Mouse (Mus musculus) induced T-regulatory cell, adult 2 months (primary cell): ENCODE data around the gene Kcnmb4.

Source experiments
- DNase-seq: peaks from one replicate; pipeline ENCODE4 v3.0.0-alpha.2; 2012; ENCODE audit warnings: low read depth

Kcnmb4 gene

DNA sequence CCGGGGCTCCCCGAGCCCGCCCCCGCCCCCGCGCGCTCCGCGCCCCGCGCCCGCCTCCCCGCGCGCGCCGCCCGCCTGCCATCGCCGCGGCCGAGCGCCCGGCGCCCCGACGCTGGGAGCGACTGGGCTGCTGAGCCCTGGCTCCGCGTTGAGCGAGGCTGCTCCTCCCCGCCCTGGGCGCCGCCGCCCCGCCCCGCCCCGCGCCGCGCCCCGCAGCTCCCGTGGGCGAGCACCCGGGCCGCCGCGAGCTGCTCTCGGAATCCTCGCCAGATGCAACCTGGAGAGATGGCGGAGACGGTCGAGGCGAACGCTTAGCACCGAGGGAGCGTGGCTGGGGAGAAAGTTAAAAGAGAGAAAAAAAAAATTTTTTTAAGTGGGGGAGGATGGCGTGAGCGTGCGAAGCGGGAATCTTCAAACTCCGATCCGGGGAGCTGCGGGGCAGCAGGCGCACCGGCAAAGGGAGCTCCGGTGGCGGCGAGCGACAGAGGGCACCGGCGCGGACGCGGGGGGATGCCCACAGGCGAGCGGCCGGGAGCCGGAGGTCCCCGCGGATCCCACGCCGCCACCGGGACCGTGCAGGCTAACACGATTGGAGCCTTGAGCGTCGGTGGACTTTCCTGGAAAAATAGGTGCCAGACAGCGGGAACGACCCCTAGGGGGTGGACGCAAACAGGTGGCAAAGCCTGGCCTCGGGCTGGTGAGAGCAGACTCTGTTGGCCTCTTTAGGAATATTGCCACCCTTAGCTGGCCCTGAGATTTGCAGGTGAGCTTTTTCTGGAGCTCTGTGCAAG is at the start of gene Kcnmb4:
Gene Kcnmb4, minus strand, starts transcription at position 120 of the 791 bp plus-strand sequence.
- DNase-seq: peak; percentile 66

DNA sequence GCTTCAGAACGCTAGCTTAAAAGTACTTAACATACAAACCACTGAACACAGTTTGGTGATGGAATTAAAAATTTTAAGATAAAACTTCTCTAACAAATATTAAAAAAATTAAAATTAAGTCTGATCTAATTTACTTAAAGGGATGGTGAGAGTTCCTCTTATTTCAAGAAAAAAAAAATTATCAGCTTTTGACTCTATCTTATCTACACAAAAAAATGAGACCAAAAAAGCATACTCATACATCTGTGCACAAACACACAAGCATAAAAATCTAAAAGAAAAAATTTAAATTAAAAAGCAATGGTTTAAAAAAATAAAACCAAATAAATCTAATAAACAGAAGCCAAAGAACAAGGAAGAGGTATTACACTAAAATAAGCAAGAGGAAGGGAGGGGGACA is 45.9 kb upstream of the Kcnmb4 start:
- no peak for DNase-seq

GRCm38 (mm10) chr10:116515590-116515989 is 41.9 kb upstream of the Kcnmb4 start:
- DNase-seq: no peak

DNA sequence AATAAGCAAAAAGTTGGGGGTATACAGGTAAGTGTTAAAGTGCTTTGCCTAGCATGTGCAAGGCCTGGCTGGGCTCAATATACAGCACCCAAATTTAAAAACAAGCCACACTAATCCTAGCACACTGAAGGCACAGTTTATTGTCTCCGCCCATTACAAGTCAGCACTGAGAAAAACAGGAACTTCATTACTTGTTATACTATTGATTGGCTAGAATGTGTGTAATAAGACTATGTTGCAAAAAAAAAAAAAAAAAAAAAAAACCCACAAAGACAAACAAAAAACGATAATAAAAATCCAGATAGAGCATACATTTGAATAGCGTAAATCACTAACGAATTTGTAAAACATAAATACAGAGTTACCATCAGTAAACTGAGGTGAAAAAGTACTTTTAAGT is 41.5 kb upstream of the Kcnmb4 start:
- no peak for DNase-seq

DNA sequence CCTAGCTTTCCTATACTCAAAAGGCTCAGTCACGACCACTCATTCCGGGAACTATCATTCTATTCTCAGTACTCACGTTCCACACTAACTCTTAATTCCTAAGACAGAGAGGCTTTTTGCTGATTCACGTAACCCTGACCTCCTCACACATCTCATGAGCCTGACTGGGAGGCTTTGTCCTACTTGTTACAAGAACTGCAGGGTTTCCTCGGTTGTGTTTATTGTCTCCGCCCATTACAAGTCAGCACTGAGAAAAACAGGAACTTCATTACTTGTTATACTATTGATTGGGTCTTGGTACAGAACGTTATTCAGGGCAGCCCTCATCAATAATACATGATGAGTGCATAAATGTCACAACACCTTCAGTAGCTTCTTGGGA is 39.6 kb upstream of the Kcnmb4 start:
- peak; percentile 17 for DNase-seq

GRCm38 (mm10) chr10:116512521-116513253 is 39.0 kb upstream of the Kcnmb4 start:
- no peak for DNase-seq

- no peak for DNase-seq
These were observed 31.8 kb upstream of the Kcnmb4 start for GRCm38 (mm10) chr10:116505303-116506014.

DNA sequence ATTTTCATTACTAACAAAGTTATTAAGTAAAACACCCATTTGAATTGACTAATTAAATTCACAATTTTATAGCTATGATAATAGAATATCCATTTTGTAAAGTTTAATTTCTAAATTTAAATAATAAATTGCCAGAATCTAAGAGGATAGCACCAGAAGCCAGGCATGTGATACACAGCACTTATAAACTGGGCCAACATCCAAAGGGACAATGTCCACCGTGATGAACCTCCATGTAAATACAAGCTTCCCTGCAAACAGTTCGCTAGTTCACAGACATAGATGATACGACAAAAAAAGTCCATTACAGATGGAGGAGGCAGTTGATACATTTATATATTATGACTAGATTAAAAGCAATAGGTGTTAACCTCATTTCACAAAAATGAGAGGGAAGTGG is 19.1 kb upstream of the Kcnmb4 start:
- no peak for DNase-seq

- DNase-seq: peak; percentile 61
These were observed 13.4 kb upstream of the Kcnmb4 start for GRCm38 (mm10) chr10:116486895-116487747.

DNA sequence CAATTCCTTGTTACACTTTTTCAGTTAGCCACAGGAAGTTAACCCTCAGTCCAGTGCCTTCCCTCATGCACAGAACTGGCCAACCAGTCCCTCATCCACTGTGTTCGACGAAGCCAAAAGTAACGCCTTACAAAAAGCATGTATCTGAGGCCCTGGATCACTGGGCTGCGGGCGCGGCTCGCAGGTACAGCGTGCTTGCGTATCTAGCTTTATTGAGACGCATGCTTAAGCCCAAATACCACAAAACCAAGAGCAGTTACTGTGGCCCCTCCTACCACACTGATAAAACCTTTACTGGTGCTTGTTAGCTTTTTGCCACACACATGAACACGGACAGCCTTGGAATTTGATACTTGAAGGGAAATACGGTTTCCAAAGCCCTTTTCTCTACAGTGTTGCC is 8.2 kb upstream of the Kcnmb4 start:
- no peak for DNase-seq

DNA sequence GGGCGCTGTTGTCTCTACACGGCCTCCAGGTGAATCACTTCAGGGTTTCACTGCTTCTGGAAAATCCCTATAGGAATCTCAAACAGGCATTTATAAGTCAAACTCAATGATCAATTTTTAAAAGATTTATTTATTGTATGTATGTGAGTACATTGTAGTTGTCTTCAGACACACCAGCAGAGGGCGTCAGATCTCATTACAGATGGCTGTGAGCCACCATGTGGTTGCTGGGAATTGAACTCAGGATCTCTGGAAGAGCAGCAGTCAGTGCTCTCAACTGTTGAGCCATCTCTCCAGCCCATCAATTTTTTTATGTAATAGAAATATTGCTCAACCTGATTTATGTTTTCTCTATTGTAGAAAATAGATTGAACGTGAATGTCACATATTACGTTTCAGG is 7.3 kb upstream of the Kcnmb4 start:
- no peak for DNase-seq

GRCm38 (mm10) chr10:116476559-116476958 is 2.9 kb upstream of the Kcnmb4 start:
- peak; percentile 32 for DNase-seq

DNA sequence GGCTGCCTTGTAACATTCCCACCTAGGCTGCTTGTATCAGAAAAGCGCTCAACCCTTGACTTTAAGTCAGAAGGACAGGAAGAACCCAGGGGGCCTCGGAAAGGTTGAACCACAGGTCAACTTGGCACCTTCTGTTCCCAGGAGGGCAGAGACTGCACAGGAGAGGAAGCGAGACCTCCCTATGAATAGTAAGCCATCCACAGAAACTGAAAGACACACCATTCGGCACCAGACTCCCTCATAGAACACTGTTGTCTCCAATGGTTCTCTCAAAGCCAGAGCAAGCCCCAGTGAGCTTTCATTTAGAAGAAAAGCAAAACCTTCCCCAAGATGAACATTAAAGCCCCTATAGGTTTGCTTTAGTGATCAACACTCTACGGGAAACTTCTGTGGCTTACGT is 2.0 kb upstream of the Kcnmb4 start:
- DNase-seq: peak; percentile 39

DNA sequence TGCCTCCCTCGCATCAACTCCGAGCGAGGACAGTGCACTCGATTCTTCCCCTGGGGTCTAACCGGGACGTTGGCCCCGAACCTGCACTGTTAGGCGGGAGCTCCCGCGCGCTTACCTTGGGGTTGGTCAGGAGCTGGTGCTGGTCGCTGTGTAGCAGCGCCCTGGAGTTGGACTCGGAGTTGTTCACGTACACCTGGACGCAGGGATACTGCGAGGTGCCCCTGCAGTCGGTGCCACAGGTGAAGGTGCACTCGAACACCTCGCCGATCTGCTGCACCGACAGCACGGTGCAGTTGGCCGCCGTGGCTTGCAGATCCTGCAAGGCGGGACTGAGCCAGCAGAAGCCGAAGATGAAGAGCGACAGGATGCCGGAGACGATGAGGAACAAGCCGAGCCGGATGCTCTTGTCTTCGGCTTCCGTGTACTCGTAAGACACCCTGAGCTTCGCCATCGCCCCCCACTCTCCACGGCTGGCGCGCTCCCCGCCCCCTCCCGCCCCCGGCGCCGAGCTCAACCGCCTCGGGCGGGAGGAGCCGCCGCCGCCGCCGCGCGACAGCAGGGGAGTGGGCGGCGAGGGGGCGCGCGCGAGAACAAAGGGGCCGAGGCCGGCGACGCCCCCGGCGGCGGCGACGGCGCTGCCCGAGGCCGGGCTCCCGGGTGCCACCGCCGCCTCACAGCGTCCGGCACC is 463 bp downstream of the Kcnmb4 start:
- DNase-seq: peak; percentile 78

DNA sequence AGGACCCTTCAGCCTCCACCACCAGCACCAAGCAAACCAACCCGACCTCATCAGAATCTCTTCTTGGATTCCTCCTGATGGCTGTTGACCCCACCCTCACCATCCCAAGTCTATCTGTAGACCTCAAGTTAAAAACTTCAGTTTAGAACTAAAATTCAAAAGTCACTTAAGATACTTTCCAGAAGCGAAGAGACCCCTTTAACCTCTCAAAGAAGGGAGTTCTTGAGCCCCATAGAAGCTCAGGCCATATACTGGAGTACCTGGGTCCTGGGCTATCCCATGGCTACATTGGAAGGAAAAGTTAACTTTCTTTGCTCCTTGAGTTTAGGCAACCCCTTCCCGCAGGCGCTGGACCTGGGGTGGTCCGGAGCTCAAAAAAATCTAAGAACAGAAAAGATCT is 1.1 kb downstream of the Kcnmb4 start:
- DNase-seq: no peak

DNA sequence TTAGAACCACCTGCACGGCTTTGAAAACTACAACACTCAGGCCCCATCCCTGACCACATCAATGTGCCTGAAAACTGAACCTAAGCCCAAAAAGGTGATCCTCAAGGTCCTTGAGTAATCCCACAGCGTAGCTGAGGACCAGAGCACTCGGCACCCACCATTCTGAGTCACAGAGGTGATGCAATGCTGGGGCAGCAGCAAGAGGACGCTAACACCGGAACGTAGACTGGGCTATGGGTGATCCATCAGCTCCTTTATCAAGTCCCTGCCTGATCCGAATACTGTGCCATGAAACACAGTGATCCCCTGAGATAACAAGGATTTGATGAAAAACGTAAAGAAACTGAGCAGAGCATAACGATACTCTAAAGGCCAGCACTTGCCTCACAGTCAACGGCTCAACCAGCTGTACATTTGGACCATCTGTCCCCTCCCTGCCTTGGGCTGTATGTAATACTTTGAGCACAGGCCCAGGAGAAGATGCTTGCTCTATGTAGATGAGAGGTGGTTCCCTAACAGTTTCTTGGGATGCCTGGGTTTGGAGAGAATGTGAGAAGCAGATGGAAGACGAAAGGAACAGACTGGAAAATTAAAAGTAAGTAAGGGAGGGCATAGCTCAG is 3.3 kb downstream of the Kcnmb4 start:
- DNase-seq: no peak

DNA sequence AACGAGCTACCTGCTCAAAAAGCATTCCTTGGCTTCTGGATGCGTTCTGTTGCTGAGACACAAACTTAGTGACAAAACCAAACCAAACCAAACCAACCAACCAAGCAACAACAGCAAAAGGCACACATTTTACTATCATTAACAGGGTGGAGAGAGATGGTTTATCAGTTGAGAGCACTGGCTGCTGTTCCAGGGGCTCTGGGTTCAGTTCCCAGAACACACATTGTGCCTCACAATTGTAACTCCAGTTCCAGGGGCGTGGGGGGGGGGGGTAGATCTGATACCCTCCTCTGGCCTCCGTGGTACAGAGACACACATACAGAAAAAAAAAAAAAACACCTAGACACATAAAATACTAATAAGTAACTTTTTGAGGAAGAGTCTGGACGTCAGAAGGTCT is 5.6 kb downstream of the Kcnmb4 start:
- DNase-seq: no peak

DNA sequence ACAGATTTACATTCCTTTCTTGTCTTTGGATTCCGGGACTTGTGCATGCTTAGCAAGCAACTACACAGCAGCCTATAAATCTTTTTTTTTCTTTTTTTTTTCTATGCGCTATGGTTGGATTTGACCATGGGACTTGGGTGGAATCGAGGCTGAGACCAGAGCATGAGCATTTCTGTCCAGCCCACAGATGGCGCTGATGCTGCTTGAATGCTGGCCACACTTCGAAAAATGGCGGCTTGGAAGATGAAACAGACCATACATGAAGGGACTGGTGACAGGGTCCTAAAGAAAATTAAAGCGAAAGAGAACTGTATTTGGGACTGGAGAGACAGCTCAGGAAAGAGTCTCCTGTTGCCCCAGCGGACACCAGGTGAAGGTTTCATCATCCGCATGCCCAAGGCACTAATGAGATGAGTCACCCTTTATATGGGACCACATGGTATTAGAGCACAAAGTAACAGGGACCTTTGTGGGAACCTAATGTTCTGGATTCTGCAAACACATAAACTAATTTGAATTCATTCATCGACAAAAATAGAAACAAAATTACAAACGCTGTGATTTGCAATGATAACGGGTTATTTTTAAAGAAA is 9.8 kb downstream of the Kcnmb4 start:
- peak; percentile 60 for DNase-seq

DNA sequence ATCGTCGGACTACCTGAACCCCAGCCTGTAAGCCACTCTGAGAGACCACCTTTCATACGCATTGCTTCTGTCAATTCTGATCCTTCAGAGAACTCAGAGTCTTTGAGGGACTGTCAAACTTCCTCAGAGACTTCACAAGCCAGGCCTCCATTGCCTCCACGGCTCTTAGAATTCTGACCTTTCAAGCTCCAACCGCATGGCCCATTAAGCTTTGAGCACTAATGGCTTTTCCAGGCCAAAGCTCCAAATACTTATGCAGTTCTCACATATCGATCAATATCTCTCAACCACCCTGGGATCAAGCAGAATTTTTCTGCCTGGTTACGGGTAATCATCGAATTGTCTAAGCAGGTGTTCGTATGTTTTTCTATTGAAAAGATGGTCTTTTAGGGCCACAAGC is 12.2 kb downstream of the Kcnmb4 start:
- DNase-seq: no peak

- DNase-seq: no peak
These were observed 14.9 kb downstream of the Kcnmb4 start for GRCm38 (mm10) chr10:116458786-116459185.

GRCm38 (mm10) chr10:116452771-116453170 is 20.9 kb downstream of the Kcnmb4 start:
- DNase-seq: no peak
